Mouse (Mus musculus) limb, embryonic 15.5 days (tissue): ENCODE results near the gene Morn4. TPM values are rescaled to one million over a fixed set of nuclear protein-coding genes. Genes with fewer than 3 reads are reported as not detected.

Experiments used
- ATAC-seq: fragments of 200-750 bp; cut with Nextera tagmentation; 2 replicates; pipeline ENCODE4 v1.8.0; 2017; ENCODE audit warnings: low read depth, moderate TSS enrichment; ENCODE audit not compliant: insufficient number of reproducible peaks, low FRiP score, low TSS enrichment
- H3K27ac ChIP-seq: fragments of 300-500 bp; sonication (generic); 2 replicates; pipeline ENCODE4 v1.5.1; 2015; ENCODE audit warnings: moderate library complexity, mild to moderate bottlenecking, inconsistent platforms
- H3K27me3 ChIP-seq: fragments of 300-500 bp; sonication (generic); 2 replicates; pipeline ENCODE4 v1.6.1; 2015; ENCODE audit warnings: inconsistent platforms
- H3K36me3 ChIP-seq: fragments of 300-500 bp; sonication (generic); 2 replicates; pipeline ENCODE4 v1.6.1; 2015; ENCODE audit warnings: inconsistent platforms
- H3K4me1 ChIP-seq: fragments of 300-500 bp; sonication (generic); 2 replicates; pipeline ENCODE4 v1.6.1; 2015; ENCODE audit warnings: inconsistent platforms
- H3K4me2 ChIP-seq: fragments of 300-500 bp; sonication (generic); 2 replicates; pipeline ENCODE4 v1.6.1; 2015; ENCODE audit warnings: mild to moderate bottlenecking, inconsistent platforms
- H3K4me3 ChIP-seq: fragments of 300-500 bp; sonication (generic); 2 replicates; pipeline ENCODE4 v1.5.1; 2015; ENCODE audit warnings: mild to moderate bottlenecking, inconsistent platforms
- H3K9ac ChIP-seq: fragments of 300-500 bp; sonication (generic); 2 replicates; pipeline ENCODE4 v1.6.1; 2015; ENCODE audit warnings: inconsistent platforms
- H3K9me3 ChIP-seq: fragments of 300-500 bp; sonication (generic); 2 replicates; pipeline ENCODE4 v1.6.1; 2016; ENCODE audit warnings: inconsistent platforms
- WGBS: fragments of 180-500 bp; shearing (Covaris S2); methylation state at CpG from one replicate; pipeline ENCODE4 v1.1.7; 2015; 5-methylcytosine and 5-hydroxymethylcytosine counted together
- polyA plus RNA-seq: library from polyadenylated mRNA; unstranded; fragments of >200 nt; fragmentation: Nextera tagmentation; extraction: Ambion mirVana; gene quantifications from 2 replicates; pipeline ENCODE4 v1.2.1, GENCODE M21; 2015

Morn4 gene
- polyA plus RNA-seq, 1 experiment from 2014 or later = 17.9 TPM

- Histone ChIP-seq H3K36me3 (peaks cover 14% of the 10 kb centered on the region), H3K4me2 (no peak within 1 kb of the TSS), H3K9me3 (no peaks in the 10 kb centered on the region), H3K9ac (no peak within 1 kb of the TSS), H3K27ac (peak within 1 kb of the TSS; percentile 54), H3K4me1 (peaks cover 25% of the 10 kb centered on the region), H3K4me3 (no peak within 1 kb of the TSS), H3K27me3 (0 out of 2 replicates have a peak, but pooled peaks cover 7% of the 10 kb centered on the region)
- peak; percentile 58; the same call in 1 of the 2 replicates for ATAC-seq
- 62% methylated on average over 19 of the region's 19 CpGs for WGBS
Measured at GRCm38 (mm10) chr19:42035456-42036248, 50.5 kb downstream of the Morn4 start, which contains the start of gene Ankrd2. Gene Ankrd2, plus strand, starts transcription at chr19:42036000.

DNA sequence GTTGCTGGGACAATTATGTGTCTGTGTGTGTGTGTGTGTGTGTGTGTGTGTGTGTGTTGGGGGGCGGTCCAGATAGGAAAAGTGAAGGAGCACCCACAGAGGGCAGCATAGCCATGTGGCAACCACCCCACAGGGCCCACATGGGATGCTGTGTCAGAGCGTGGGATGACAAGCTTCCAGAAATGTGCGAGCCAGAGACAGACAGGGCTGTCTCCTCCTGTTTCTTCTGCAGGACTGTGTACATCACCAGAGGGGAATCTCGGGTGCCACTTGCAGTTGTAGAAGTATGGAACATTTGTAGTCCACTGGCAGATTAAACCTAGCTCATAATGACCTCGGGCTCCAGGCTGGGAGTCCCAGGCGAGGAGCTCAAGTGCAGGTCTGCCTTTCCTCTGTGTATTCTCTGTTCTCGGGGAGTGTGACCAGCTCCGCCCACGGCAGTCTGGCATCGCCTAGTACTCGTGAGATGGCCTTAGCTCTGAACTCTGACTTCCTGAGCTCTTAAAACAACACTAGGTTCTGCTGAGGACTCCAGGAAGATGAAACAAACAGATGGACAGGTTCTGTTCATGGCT, 51.2 kb downstream of the Morn4 start:
- Histone ChIP-seq H3K4me3 (no peak overlapping the region), H3K36me3 (peaks cover 14% of the 10 kb centered on the region), H3K9me3 (no peaks in the 10 kb centered on the region), H3K4me2 (no peak overlapping the region), H3K27ac (peak overlapping the region; percentile 67), H3K4me1 (peaks cover 25% of the 10 kb centered on the region), H3K9ac (no peak overlapping the region), H3K27me3 (0 out of 2 replicates have a peak, but pooled peaks cover 2% of the 10 kb centered on the region)
- 52% methylated on average over 11 of the region's 11 CpGs for WGBS
- ATAC-seq = no peak

DNA sequence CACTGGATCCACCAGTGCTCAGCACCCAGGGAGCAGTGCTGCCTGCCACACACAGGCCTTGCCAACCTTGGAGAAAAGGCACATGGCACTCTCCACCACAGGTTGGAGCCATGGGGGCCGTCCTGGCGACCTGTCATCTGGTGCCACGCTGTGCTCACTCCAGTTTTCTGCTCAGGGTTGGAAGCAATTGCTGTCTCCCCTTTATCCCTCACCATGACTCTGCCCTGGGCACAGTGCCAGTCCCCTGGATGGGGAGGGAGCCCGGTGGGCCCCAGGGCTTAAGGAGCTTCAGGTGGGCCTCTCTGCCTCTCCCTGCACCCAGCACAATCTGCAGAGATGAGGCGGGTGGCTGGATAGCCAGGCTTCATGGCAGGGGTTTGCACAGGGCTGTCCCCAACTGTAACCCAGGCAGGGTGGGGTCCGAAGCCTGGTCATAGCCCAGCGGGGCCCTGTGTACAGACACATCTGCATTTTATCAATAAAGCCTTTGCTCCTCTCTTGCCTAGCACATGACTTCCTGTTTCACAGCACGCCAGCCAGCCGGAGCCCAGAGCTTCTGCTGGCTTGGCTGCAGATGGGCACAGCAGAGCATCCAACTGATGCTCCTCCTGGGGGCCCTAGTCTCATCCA, 51.9 kb downstream of the Morn4 start:
- WGBS = 44% methylated on average over 9 of the region's 9 CpGs
- Histone ChIP-seq H3K4me2 (no peak overlapping the region), H3K4me3 (no peak overlapping the region), H3K9ac (no peak overlapping the region), H3K27me3 (no peaks in the 10 kb centered on the region), H3K4me1 (peaks cover 25% of the 10 kb centered on the region), H3K9me3 (no peaks in the 10 kb centered on the region), H3K36me3 (peaks cover 14% of the 10 kb centered on the region), H3K27ac (peak overlapping the region; percentile 67)
- no peak for ATAC-seq

GRCm38 (mm10) chr19:42033611-42034010, 52.5 kb downstream of the Morn4 start:
- no peaks in the 10 kb centered on the region for H3K9me3 ChIP-seq
- H3K27me3 ChIP-seq = no peaks in the 10 kb centered on the region
- no peak overlapping the region for H3K9ac ChIP-seq
- H3K4me3 ChIP-seq = no peak overlapping the region
- ATAC-seq = no peak
- H3K36me3 ChIP-seq = peaks cover 14% of the 10 kb centered on the region
- H3K27ac ChIP-seq = peak overlapping the region; percentile 67; the same call in 1 of the 2 replicates
- peaks cover 25% of the 10 kb centered on the region for H3K4me1 ChIP-seq
- WGBS = 81% methylated on average over 14 of the region's 14 CpGs
- H3K4me2 ChIP-seq = no peak overlapping the region

DNA sequence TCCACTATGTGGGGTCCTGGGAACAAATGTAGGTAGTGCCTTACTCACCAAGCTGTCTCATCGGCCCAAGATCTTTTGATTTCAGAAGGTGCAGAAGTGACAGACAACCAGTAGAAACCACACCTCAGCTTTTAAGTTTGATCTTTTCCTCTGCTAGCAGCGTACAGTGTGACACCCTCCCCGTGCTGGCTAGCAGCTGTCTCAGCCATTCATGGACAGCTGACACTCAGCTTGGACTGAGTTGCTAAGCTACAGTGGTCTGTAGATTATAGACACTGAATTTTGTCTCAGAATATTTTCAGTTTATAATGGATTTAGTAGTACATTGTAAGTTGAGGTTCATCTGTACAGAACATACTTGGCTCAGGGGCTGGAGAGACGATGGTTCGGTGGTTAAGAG, 55.0 kb downstream of the Morn4 start:
- WGBS = 69% methylated on average over 5 of the region's 5 CpGs
- H3K36me3 ChIP-seq = peaks cover 14% of the 10 kb centered on the region
- ATAC-seq = no peak

GRCm38 (mm10) chr19:42026158-42026557, 60.0 kb downstream of the Morn4 start:
- Histone ChIP-seq H3K27ac (no peak overlapping the region), H3K9ac (no peak overlapping the region), H3K4me3 (no peak overlapping the region), H3K4me1 (peaks cover 19% of the 10 kb centered on the region), H3K36me3 (no peaks in the 10 kb centered on the region), H3K27me3 (no peaks in the 10 kb centered on the region), H3K9me3 (no peaks in the 10 kb centered on the region), H3K4me2 (no peak overlapping the region)
- ATAC-seq = 0 out of 2 replicates have a peak, but pooled peaks have one; percentile 36
- 4% methylated on average over 5 of the region's 5 CpGs for WGBS

More for the DNA sequence above, 55.0 kb downstream of the Morn4 start:
- H3K9me3 ChIP-seq = no peaks in the 10 kb centered on the region
- H3K4me2 ChIP-seq = no peak overlapping the region
- H3K4me3 ChIP-seq = no peak overlapping the region
- H3K9ac ChIP-seq = no peak overlapping the region
- H3K27me3 ChIP-seq = no peaks in the 10 kb centered on the region
- H3K4me1 ChIP-seq = peaks cover 28% of the 10 kb centered on the region
- 0 out of 2 replicates have a peak overlapping the region, but pooled peaks have one; percentile 38 for H3K27ac ChIP-seq

Other genes with a start within 250 kb of the Morn4 start
- 2.1 and 2.2 TPM in 2 replicates for gene Frat2, start 238.2 kb downstream of the Morn4 start, polyA plus RNA-seq
- 16.1 and 17.4 TPM in 2 replicates for gene Rrp12, start 190.2 kb downstream of the Morn4 start, polyA plus RNA-seq
- gene Pgam1, start 174.4 kb downstream of the Morn4 start, polyA plus RNA-seq = 668 TPM in 2 replicates
- 70.4 and 70.7 TPM in 2 replicates for gene Exosc1, start 152.9 kb downstream of the Morn4 start, polyA plus RNA-seq
- gene Zdhhc16, start 152.9 kb downstream of the Morn4 start, polyA plus RNA-seq = 85.7 and 91.7 TPM in 2 replicates
- 28.5 and 29.1 TPM in 2 replicates for gene Mms19, start 105.2 kb downstream of the Morn4 start, polyA plus RNA-seq
- 28.1 and 30.8 TPM in 2 replicates for gene Ubtd1, start 104.6 kb downstream of the Morn4 start, polyA plus RNA-seq
- 0.72 and 3.0 TPM in 2 replicates for gene Ankrd2, start 50.4 kb downstream of the Morn4 start, polyA plus RNA-seq
- 1.0 and 1.8 TPM in 2 replicates for gene Hoga1, start 40.7 kb downstream of the Morn4 start, polyA plus RNA-seq
- not detected in 2 replicates for gene 4933411K16Rik, start 34.1 kb downstream of the Morn4 start, polyA plus RNA-seq
- 17.6 and 23.7 TPM in 2 replicates for gene Pi4k2a, start 4.1 kb upstream of the Morn4 start, polyA plus RNA-seq
- 38.7 and 41.2 TPM in 2 replicates for gene Avpi1, start 42.7 kb upstream of the Morn4 start, polyA plus RNA-seq
- gene Marveld1, start 61.0 kb upstream of the Morn4 start, polyA plus RNA-seq = 15.2 and 16.6 TPM in 2 replicates
- 22.5 and 25.0 TPM in 2 replicates for gene Zfyve27, start 77.6 kb upstream of the Morn4 start, polyA plus RNA-seq
- 10.6 and 12.0 TPM in 2 replicates for gene Sfrp5, start 115.9 kb upstream of the Morn4 start, polyA plus RNA-seq
- 0.36 and 0.45 TPM in 2 replicates for gene Golga7b, start 161.2 kb upstream of the Morn4 start, polyA plus RNA-seq